Mouse (Mus musculus) c-Kit-positive CD71-positive TER-119-negative erythroid progenitor cells, embryonic 14.5 days (primary cell): Measurements from ENCODE around the gene Lsr.
"Not testable (repeated sequence)": the region's sequence is repeated elsewhere in the genome, so short reads cannot be mapped to it uniquely, and the experiment has no call there.

Source experiments
- DNase-seq: peaks from one replicate; pipeline ENCODE4 v3.0.0-alpha.2; 2013; ENCODE audit warnings: low read depth

The Lsr gene

DNA sequence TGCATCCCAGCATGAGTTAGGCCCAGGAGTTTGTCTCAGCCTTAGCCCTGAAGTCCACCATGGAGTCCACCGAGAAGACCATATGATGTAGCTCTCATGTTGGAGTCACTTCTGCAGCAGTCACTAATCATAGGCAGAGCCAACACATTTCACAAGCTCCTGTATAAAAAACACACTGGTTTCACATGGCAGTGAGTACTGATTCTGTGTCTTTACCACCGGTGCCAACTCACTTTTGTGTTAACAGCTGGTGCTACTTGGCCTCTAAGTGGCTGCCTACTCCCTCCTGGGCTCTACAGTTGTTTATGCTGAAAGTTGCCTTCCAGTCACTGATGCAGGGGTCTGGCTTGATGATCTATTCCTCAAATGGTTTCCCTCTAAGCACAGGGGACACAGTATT, 48.7 kb downstream of the Lsr start, which contains the start of gene Hamp2:
Gene Hamp2 (minus strand): TSS at position 101 of the 400 bp plus-strand sequence.
- not testable (repeated sequence) for DNase-seq

- DNase-seq: no peak
Observed at GRCm38 (mm10) chr7:30924071-30924470, 49.2 kb downstream of the Lsr start.

- DNase-seq: not testable (repeated sequence)
Observed at GRCm38 (mm10) chr7:30922490-30922889, 50.8 kb downstream of the Lsr start.

- peak; percentile 30 for DNase-seq
Observed at GRCm38 (mm10) chr7:30920217-30920616, 53.0 kb downstream of the Lsr start.

DNA sequence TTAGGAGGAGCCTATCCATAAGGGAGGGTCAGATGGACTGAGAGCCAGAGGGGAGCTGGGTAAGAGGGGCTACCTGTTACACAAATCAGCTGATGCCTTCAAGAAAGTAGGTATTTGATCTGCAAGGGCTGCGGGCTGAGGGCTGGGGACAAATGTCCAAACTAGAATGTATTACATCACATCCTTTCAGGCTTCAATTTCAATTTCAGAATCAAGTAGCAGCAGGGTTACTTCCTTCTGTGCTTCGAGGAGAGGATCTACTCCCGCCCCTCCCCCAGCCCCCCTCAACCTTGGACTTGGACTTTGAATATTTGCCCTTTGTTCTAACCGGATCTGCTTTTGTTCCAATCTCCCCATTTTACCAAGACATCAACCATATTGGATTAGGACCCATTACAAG, 56.0 kb downstream of the Lsr start:
- no peak for DNase-seq

DNA sequence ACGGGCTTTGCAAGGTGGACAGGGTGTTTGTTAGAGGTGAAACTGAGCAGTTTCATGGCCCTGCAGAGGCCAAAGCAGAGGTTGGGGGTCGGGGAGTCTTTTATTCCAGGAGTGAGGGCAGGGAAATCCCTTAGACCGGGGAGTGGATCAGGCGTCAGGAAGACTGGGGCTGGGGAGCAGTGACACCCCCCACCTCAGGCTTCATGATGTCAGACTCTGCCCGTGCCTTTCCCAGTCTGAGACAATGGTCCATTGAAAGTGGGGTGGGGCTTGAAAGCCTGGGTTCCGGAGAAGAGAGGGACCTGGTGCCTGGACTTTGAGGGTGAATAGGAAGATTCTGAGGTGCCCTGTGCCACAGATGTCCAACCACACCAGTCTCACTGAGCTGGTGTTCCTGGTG, 56.6 kb downstream of the Lsr start:
- no peak for DNase-seq

- no peak for DNase-seq
Observed at GRCm38 (mm10) chr7:30914732-30915131, 58.5 kb downstream of the Lsr start, which contains the start of gene Mag. Gene Mag, minus strand, starts transcription at chr7:30914873.

DNA sequence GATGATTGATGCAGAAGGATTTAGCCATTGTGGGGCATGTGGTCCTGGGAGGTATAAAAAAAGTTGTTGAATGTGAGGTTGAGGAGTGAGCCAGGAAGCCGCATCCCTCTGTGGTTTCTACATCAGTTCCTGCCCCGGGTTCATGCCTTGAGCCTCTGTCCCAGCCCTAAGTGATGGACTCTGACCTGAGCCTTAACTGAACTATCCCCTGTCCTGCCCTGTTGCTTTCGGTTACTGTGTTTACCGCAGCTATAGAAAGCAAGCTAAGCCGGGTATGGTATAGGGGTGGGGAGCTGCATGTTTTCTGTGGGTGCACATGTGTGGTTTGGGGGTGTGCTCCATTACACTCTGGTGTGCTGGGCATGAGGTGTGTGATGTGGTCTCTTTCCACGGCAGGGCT, 63.5 kb downstream of the Lsr start:
- DNase-seq: no peak

- no peak for DNase-seq
Observed at GRCm38 (mm10) chr7:30908992-30909431, 64.3 kb downstream of the Lsr start.

GRCm38 (mm10) chr7:30908277-30908991, 64.8 kb downstream of the Lsr start:
- DNase-seq: no peak
